Mouse (Mus musculus) brain, embryonic 18.5 days (tissue): ENCODE results near the gene Gfod1.

Source experiments
- DNase-seq: peaks from one replicate; pipeline ENCODE4 v3.0.0-alpha.2; 2012; ENCODE audit warnings: low read depth, low spot score

Gfod1 gene

GRCm38 (mm10) chr13:43263646-43264045 lies 40.3 kb downstream of the Gfod1 start:
- no peak for DNase-seq

DNA sequence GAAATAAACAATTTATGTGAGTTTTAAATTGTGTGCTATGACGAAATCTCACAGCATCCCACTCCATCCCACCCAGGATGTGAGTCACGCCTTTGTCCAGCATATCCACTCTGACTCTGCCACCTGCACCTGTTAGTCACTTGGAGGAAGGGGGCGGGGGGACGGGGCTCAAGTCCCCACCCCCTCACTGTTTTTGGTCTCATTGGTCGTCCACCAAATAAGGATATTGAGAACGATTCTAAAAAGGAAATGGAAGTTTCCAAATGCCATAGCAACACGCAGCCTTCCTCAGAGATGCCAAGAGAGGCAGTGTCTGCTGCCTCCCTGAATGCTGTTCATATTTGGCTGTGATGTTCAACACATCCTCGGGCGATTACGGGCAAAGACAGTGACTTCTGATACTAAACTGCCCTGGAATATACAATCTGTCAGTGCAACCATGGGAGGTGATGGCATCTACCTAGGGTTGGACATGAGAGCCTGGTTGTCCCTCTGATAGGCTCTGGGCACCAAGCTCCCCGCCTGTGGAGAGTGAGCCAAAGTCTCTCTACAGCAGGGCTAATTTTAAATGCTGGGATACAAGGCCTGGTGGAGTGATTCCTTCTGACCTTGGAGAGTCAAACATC lies 41.7 kb downstream of the Gfod1 start:
- DNase-seq = no peak

GRCm38 (mm10) chr13:43261287-43261686 lies 42.7 kb downstream of the Gfod1 start:
- no peak for DNase-seq

DNA sequence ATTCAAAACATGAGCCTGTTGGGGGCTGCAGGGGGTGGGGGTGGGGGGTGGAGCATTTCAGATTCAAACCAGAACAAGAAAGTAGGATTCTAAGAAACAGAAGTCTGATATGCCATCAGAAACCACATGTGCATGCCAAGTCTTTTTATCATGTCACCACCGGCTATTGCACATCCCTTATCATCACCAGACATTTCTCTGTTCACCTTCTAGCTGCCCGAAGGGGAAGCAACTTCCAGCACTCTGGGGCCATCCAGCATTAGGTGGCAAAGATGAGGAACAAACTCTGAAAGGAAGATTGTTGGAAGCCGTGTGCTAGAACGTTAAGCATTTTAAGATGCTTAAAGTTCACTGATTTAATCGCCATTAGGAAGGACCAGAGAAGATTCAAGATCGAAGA lies 43.2 kb downstream of the Gfod1 start:
- no peak for DNase-seq

- no peak for DNase-seq
Measured at GRCm38 (mm10) chr13:43256447-43256846, 47.5 kb downstream of the Gfod1 start.

DNA sequence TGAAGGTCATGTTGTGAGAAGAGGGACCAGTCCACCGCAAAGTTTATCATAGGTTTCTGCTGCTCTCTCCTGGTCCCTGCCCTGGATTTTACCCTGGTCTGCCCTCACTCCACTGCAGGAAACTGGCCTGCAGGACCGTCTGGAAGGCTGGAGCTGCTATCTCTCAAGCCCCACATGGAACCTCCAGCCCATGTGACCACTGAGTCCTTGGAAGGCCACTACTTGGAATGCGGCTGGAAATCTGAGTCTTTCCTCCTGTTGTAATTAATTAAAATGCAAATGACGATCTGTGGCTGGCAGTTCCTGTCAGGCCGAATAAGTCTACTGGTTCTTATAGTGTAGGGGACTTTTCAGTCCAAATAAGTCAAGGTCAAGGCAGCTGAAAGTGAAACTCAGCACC lies 50.4 kb downstream of the Gfod1 start:
- DNase-seq = no peak

GRCm38 (mm10) chr13:43252105-43252790 lies 51.7 kb downstream of the Gfod1 start:
- DNase-seq = no peak

- DNase-seq = no peak
Measured at GRCm38 (mm10) chr13:43251391-43251790, 52.6 kb downstream of the Gfod1 start.

DNA sequence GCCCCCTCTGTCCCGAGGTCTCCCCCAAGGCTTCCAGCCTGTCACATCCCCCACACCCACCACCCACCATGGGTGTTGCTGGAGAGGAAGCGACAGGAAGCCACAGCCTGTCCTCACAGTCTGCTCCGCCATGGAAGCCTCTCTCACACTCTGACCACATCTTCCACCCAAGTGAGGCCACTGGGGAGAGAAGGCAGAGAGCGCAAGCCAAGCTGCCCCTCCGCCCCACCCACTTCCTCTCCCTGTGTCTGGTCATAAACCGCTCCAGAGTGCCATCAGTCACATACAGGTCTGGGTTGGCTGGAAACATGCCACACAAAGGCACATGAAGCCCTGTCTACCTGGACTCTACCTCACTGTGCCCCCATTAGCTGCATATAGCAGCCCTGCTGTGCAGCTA lies 53.3 kb downstream of the Gfod1 start:
- DNase-seq = no peak

GRCm38 (mm10) chr13:43250106-43250505 lies 53.9 kb downstream of the Gfod1 start:
- DNase-seq = no peak

- DNase-seq = no peak
Measured at GRCm38 (mm10) chr13:43248381-43248780, 55.6 kb downstream of the Gfod1 start.

DNA sequence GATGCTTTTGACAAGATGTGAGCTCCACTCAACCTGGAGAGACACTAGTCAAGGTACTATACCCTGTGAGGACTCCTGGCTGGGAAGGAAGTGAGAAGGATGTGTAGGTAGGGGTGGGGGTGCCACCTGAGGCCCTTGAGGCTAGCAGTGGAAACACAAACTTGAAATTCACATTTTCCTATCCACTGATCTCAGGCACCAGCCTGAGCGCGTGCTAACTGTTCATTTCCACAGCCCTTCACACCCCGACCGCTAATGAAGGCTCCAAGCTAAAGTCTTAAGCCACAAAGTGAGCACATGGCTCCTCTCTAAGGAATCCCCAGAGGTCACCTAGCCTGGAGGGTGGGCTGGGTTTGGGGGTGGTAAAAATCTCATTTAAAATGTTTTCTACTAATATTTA lies 57.1 kb downstream of the Gfod1 start:
- no peak for DNase-seq

DNA sequence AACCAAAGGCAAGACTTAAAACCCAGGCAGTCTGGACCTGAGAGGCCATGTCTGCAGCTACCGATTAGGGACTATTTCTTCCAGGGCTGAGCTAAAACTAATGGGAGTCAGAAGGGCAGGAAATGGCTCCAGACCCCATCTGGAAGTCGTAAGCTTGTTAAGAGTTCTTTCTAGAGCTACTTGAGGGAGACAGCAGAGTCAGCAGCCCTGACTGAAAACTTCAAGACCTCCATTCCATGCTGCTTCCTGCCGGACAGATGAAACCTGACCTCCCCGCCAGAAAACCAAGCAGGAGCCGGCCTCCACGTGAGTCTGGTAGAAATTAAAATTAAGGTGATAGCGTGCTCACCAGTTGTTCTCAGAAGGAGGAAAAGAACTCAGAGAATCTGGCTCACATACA lies 60.2 kb downstream of the Gfod1 start:
- DNase-seq = no peak

GRCm38 (mm10) chr13:43243240-43243639 lies 60.7 kb downstream of the Gfod1 start:
- no peak for DNase-seq

DNA sequence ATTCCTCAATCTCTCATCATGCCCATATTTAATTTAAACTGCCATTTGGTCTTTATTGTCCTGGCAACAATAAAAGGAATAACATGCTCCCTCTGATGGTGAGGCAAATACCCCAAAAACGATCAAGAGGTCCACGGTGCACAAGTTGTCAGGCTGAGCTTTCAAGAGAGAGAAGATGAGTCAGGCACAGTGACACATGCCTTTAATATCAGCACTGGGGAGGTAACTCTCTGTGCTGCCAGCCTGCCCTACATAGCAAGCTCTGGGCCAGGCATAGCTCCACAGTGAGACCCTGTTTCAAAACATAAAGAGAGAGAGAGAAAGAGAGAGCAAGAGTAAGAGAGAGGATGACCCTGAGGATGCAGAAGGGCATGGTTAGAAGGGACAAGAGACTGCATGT lies 62.2 kb downstream of the Gfod1 start:
- DNase-seq = no peak

DNA sequence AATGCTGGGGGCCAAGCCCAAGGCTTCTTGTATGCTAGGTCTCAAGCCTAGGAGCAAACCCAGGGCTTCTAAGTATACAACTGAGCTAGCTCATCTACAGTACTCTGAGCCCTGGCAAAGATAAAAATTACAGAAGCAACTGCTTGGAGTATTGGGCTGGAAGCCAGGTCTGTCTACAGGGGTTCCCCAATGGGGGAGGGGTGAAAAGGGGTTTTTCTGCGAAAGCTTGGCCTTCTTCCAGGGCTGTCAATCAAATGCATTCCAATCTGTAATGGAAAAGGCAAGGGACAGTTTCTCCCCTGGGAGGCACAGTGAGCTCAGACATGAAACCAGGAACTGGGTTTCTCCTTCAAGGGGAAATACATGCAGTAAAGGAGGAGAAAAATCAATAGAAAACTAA lies 62.9 kb downstream of the Gfod1 start:
- DNase-seq = peak; percentile 36

DNA sequence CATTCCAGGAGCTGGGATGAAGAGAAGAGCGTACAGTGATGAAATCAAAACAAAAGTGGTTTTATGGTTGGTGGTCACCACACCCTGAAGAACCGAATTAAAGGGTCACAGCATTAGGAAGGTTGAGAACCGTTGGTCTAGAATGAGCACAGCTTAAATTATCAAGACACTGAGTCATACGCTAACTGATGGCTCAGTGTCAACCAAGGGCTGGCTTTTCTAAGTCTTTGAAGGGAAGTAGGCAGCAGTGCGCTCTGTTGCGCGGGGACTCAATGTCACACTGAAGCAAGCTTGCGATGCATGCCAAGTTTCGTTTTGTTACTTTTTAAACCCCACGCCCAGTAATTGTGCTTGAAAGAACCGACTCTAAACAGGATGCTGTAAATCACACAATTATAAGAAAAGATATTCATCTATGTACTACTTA lies 64.2 kb downstream of the Gfod1 start:
- no peak for DNase-seq

- no peak for DNase-seq
Measured at GRCm38 (mm10) chr13:43236630-43237029, 67.3 kb downstream of the Gfod1 start.

GRCm38 (mm10) chr13:43235982-43236381 lies 68.0 kb downstream of the Gfod1 start:
- no peak for DNase-seq

- DNase-seq = no peak
Measured at GRCm38 (mm10) chr13:43235586-43235910, 68.4 kb downstream of the Gfod1 start.

DNA sequence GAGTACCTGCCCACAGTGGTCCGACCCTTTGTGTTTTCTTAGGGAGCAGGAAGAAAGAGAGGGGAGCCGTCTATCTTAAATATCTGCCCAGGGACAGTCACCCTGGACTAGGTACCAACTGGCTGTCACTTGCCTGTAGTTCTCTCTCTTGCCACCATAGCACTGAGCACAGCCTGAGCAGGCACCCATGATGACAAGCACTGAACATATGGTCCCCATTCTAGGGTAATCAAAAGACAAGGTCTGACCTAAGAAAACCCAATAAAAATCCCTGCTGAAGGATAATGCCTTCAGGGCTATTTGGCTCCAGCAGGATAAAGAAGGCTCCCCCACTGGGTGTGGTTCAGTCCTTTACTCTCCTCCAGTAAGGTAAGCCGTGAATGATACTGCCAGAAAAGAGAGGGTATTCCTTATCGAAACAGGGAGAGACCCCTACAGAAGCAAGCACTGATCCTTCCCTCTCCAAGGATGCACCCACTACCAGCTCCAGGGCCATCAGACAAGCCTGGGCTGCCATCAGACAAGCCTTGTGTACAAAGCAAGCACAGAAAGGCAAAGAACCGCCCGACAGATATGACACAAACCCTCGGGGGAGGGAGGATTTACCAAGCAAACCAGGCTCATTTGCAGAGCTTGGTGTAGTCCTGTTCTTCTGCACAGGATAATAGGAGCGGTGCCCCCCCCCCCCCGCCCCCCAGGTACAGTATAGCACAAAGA lies 68.9 kb downstream of the Gfod1 start:
- DNase-seq = no peak

GRCm38 (mm10) chr13:43233331-43233730 lies 70.6 kb downstream of the Gfod1 start:
- DNase-seq = no peak
